Mouse (Mus musculus) urinary bladder, postnatal 36 days (tissue): Measurements from ENCODE around the gene Ucp1.
"Not testable (repeated sequence)": the region's sequence is repeated elsewhere in the genome, so short reads cannot be mapped to it uniquely, and the experiment has no call there.

Experiments used
- DNase-seq, 2 experiments: peaks; one replicate each; pipeline ENCODE4 v3.0.0; 2022; ENCODE audit warnings: low spot score in 2 of 2, mixed read lengths in 1 of 2

The Ucp1 gene

DNA sequence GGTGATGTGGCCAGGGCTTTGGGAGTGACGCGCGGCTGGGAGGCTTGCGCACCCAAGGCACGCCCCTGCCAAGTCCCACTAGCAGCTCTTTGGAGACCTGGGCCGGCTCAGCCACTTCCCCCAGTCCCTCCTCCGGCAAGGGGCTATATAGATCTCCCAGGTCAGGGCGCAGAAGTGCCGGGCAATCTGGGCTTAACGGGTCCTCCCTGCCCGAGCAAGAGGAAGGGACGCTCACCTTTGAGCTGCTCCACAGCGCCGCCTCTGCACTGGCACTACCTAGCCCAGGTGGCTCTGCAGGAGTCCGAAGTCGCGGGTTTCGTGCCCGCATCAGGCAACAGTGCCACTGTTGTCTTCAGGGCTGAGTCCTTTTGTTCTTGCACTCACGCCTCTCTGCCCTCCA is at the start of gene Ucp1:
Gene Ucp1, plus strand, starts transcription at position 177 of the 400 bp plus-strand sequence.
- DNase-seq = no peak

DNA sequence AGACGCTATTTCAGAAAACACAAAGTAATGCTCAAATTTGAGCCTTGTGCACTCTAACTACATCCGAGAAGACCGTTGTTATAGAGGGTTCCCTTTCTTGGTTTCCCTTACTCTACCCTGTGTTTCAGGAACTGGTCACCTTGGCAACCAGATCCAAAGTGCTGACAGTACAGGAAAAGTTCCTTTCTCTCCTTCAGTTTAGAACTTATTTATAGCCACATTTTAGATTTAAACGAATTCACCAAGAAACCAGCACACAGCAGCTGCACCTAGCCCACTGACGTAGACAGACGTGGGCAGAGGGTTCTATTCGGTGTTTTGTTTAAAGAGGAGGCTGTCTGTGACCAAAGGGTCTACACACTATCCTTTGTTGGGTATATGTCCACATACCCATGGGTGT is 46.0 kb upstream of the Ucp1 start:
- DNase-seq = no peak

- no peak for DNase-seq
Measured at GRCm38 (mm10) chr8:83250858-83251257, 39.3 kb upstream of the Ucp1 start.

- no peak for DNase-seq
Measured at GRCm38 (mm10) chr8:83251362-83252246, 38.5 kb upstream of the Ucp1 start.

GRCm38 (mm10) chr8:83252791-83253190 is 37.4 kb upstream of the Ucp1 start:
- no peak for DNase-seq

- DNase-seq = no peak
Measured at GRCm38 (mm10) chr8:83257631-83258030, 32.5 kb upstream of the Ucp1 start.

- peak; percentile 16 to 45 for DNase-seq
Measured at GRCm38 (mm10) chr8:83260418-83261215, 29.5 kb upstream of the Ucp1 start.

GRCm38 (mm10) chr8:83271172-83271571 is 19.0 kb upstream of the Ucp1 start:
- no peak for DNase-seq

- no peak for DNase-seq
Measured at GRCm38 (mm10) chr8:83272464-83272863, 17.7 kb upstream of the Ucp1 start.

DNA sequence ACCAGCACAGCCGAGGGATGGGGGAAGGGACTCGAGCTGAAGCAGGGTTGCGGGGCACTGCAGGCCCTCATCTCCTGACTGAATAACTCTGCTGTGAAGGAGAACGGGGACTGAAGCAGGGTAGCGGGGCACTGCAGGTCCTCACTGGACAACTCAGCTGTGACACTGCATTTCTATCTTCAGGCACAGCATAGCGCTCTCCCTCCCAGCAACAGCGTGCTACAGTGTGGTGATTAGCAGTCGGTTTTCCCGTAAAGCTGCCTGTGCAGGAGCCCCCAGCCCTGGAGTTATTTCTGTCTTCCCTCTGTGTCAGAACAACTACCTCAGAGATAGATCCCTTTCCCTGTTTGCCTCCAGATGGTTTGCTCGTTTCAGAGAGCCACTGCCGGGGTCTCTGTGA is 15.7 kb upstream of the Ucp1 start:
- no peak for DNase-seq

DNA sequence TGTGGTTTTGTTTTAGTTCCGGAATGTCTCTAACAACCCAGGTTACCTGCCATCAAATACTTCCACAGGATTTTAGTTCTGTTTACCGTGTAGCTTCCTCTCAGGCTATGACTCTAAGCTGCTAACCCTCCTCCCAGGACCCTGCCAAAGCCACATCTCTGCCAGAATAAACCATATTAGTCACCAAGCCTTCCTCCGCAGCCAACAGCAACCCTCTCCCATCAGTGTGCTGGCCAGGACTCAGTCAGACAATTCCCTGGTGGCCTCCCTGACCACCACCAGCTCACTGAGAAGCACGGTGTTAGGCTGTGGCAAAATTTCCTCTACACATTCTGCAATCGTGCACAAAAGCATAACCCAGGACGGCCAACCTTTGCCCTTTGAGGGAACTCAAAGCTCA is 11.7 kb upstream of the Ucp1 start:
- DNase-seq = peak in 1 of 2 experiments; percentile 37

- DNase-seq = no peak
Measured at GRCm38 (mm10) chr8:83285391-83285790, 4.8 kb upstream of the Ucp1 start.

DNA sequence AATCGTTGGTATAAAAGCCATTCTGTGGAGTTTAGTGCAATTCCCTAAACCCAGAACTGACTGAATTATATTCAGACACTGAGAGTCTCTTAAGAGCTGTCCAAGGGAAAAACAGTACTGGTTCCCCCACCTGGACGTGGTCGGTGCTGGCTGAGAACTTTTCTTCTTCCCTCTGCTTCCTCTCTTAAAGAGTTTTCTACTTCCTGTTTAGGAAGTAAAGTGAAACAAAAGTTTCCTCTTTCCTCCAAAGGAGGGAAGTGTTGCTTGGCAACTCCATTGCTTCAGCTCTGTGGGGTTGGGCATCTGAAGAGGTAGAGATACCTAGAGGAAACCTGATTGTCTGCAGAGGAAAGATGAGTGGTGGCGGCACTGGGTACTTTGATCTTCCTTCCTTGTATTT is 7.2 kb downstream of the Ucp1 start:
- no peak for DNase-seq

- no peak for DNase-seq
Measured at GRCm38 (mm10) chr8:83300135-83300534, 10.0 kb downstream of the Ucp1 start.

GRCm38 (mm10) chr8:83304946-83305345 is 14.8 kb downstream of the Ucp1 start:
- no peak for DNase-seq

- no peak for DNase-seq
Measured at GRCm38 (mm10) chr8:83309836-83310235, 19.7 kb downstream of the Ucp1 start.

DNA sequence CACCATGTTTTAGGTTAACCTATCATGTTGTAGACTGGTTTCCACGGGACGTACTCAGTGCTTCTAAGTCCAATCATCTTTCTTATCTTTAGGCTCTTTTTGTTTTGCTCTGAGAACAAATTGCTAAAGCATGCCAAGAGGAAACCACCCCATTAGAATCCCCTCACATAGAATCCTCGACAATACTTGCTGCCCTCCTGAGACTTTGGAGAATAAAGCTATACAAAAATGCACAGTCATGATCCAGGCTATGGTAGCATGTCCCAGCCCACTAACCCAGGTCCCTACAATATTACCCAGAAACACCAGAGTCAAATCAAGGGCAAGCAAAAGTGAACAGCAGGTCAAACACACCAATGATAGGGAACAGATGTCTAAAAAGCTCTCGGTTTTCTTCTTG is 24.9 kb downstream of the Ucp1 start:
- DNase-seq = not testable (repeated sequence)

- DNase-seq = no peak
Measured at GRCm38 (mm10) chr8:83315691-83316090, 25.5 kb downstream of the Ucp1 start.

DNA sequence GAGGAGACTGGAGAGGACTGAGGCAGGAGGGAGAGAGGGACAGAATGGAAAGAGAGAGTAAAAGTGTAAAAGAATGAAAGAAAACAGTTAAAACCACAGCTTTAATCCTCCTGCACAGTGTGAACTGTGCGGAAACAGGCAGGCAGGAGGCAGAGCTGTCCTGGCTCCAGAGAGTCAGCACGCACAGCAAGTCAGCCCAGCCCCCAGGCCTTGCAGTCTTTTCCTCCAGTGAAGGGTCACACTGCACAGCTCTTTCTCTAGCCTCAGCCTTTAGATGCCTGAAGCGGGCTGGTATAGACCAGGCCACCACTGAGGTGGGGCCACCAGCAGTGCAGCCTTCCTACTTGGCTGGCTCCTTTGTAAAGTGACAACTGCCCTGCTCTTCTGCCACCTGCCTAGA is 30.4 kb downstream of the Ucp1 start:
- no peak for DNase-seq

DNA sequence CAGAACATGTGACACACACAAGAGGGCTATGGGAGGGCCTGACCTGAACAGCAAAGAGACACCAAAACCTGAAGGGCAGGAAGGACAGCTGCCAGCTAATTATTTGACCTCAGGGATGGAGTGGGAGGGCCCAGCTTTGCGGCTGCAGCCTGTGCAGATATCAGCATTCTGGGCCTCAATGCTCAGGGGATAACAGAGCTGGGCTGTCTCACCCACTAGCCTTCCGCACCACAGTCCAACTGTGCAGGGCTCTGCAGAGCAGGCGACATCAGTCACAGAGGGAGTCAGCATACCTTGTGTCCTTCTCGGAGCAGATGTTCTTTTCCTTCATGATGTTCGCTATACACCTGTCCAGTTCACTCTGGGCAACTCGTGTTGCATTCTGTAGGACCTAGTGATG is 32.2 kb downstream of the Ucp1 start:
- DNase-seq = no peak

- no peak for DNase-seq
Measured at GRCm38 (mm10) chr8:83323056-83323455, 32.9 kb downstream of the Ucp1 start.

DNA sequence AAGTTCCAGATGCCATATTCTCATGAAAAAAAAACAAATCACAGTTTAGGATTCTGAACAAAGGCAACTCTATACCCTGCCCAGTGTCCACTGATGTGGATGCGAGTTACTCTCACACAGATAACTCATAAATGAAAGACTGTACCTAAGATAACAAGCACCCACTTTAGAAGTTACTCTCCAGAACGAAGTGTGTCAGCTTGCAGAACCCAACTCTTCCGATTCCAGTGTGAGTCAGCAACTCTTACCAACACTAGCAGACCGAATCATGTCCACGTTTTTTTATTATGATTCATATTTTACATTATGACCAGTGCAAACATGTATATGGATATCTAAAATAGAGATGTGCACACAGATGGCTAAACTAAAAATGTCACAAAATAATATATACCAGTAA is 37.7 kb downstream of the Ucp1 start:
- DNase-seq = no peak

GRCm38 (mm10) chr8:83331567-83331898 is 41.4 kb downstream of the Ucp1 start:
- peak in 1 of 2 experiments; percentile 14 for DNase-seq
